Mouse (Mus musculus): ENCODE measurements around the gene Inhbe. TPM values are rescaled to one million over a fixed set of nuclear protein-coding genes. Genes with fewer than 3 reads are reported as not detected.

Gene Inhbe
- polyA plus RNA-seq, 1 experiment: 0.27 TPM

DNA sequence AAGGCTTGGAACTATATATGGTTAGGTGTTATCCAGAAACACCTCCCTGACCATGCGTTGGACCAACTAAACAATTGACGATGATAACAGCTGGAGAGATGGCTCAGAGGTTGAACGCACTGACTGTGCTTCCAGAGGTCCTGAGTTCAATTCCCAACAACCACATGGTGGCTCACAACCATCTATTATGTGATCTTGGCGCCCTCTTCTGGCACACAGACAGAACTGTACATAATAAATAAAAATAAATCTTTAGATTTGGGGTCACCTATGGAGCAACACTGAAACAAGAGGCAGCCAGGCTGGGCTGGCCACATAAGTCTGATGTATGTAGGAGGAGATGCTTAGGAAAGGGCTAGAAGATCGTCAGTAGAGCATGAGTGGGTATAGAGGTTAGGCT is 21.1 kb downstream of the Inhbe start:
- no peak overlapping the region for H3K4me3 ChIP-seq (replicated peaks; ENCODE audit: control insufficient read depth, low read depth, low read length)
- WGBS: 52% methylated on average over 5 of the region's 5 CpGs
- no peak overlapping the region for H3K27ac ChIP-seq (ENCODE audit: control insufficient read depth, insufficient read depth, low read depth, low read length, poor library complexity)
- TF ChIP-seq CTCF (IDR thresholded peaks at IDR 0.05; ENCODE audit: control insufficient read depth, insufficient read depth, low read length): peak; percentile 19; the same call in 1 of the 2 replicates
- TF ChIP-seq POLR2A (IDR thresholded peaks at IDR 0.05; ENCODE audit: borderline replicate concordance, control insufficient read depth, low read depth, low read length): no peak
- H3K4me1 ChIP-seq (ENCODE audit: control insufficient read depth, insufficient read depth, low read length): no peaks in the 10 kb centered on the region

- Histone ChIP-seq H3K4me3 (replicated peaks; ENCODE audit: control insufficient read depth, low read depth, low read length) (no peak overlapping the region), H3K4me1 (ENCODE audit: control insufficient read depth, insufficient read depth, low read length) (no peaks in the 10 kb centered on the region), H3K27ac (ENCODE audit: control insufficient read depth, insufficient read depth, low read depth, low read length, poor library complexity) (no peak overlapping the region)
- no peak for TF ChIP-seq POLR2A (IDR thresholded peaks at IDR 0.05; ENCODE audit: borderline replicate concordance, control insufficient read depth, low read depth, low read length)
- peak; percentile 16; the same call in 1 of the 2 replicates for TF ChIP-seq CTCF (IDR thresholded peaks at IDR 0.05; ENCODE audit: control insufficient read depth, insufficient read depth, low read length)
- WGBS: 46% methylated on average over 31 of the region's 31 CpGs
Measured at GRCm38 (mm10) chr10:127332211-127332874, 21.9 kb downstream of the Inhbe start.

GRCm38 (mm10) chr10:127330212-127330611 is 24.0 kb downstream of the Inhbe start:
- Histone ChIP-seq H3K4me1 (ENCODE audit: control insufficient read depth, insufficient read depth, low read length) (no peaks in the 10 kb centered on the region), H3K27ac (ENCODE audit: control insufficient read depth, insufficient read depth, low read depth, low read length, poor library complexity) (no peak overlapping the region), H3K4me3 (replicated peaks; ENCODE audit: control insufficient read depth, low read depth, low read length) (no peak overlapping the region)
- 83% methylated on average over 7 of the region's 7 CpGs for WGBS
- no peak for TF ChIP-seq POLR2A (IDR thresholded peaks at IDR 0.05; ENCODE audit: borderline replicate concordance, control insufficient read depth, low read depth, low read length)
- no peak for TF ChIP-seq CTCF (IDR thresholded peaks at IDR 0.05; ENCODE audit: control insufficient read depth, insufficient read depth, low read length)

DNA sequence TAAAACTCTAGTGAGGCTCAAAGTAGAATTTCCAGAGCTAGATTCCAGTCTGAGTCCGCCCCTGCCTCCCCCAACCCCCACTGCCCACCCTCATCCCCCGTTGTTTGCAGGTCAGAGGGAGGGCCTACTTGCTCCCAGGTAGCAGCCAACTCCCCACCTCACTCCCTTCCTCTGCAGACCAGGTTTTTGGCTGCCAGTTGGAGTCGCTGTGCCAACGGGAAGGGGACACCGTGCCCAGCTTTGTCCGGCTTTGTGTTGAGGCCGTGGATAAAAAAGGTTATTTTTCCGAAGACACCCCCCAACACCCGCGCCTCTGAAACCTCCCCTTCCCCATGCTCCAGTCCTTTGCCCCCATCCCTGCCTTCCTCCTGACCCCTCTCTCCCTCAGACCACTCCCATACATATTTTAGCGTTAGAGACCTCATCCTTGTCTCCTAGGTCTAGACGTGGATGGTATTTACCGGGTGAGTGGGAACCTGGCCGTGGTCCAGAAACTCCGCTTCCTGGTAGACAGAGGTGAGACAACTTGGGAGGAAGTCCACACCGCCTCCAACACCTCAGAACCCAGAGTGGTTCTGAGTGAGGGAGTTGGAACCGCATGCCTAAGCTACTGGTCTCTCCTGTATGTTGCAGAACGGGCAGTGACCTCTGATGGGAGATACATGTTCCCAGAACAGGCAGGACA is 26.6 kb downstream of the Inhbe start:
- H3K4me3 ChIP-seq (replicated peaks; ENCODE audit: control insufficient read depth, low read depth, low read length): no peak overlapping the region
- H3K27ac ChIP-seq (ENCODE audit: control insufficient read depth, insufficient read depth, low read depth, low read length, poor library complexity): no peak overlapping the region
- TF ChIP-seq POLR2A (IDR thresholded peaks at IDR 0.05; ENCODE audit: borderline replicate concordance, control insufficient read depth, low read depth, low read length) (no peak), CTCF (IDR thresholded peaks at IDR 0.05; ENCODE audit: control insufficient read depth, insufficient read depth, low read length) (no peak)
- WGBS: 88% methylated on average over 18 of the region's 18 CpGs
- H3K4me1 ChIP-seq (ENCODE audit: control insufficient read depth, insufficient read depth, low read length): no peaks in the 10 kb centered on the region; the same call in 1 of the 2 replicates

DNA sequence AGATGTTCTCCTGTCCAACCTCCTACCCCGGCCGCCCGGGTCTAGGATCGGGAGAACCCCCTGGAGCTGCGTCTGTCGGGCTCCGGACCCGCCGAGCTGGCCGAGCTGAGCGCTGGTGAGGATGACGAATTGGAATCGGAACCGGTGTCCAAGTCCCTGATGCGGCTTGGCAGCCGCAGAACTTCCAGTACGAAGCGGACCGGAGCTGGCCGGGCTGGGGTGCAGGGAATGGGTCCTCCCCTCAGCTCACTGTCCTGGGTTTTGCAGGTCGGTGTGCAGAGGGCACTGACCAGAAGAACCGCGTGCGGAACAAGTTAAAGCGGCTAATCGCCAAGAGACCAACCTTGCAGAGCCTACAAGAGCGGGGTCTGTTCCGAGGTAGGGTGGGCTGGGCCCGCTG is 27.4 kb downstream of the Inhbe start:
- Histone ChIP-seq H3K4me3 (replicated peaks; ENCODE audit: control insufficient read depth, low read depth, low read length) (no peak overlapping the region), H3K4me1 (ENCODE audit: control insufficient read depth, insufficient read depth, low read length) (peaks cover 1% of the 10 kb centered on the region; the same call in 1 of the 2 replicates), H3K27ac (ENCODE audit: control insufficient read depth, insufficient read depth, low read depth, low read length, poor library complexity) (peak overlapping the region; percentile 5; the same call in 1 of the 2 replicates)
- WGBS: 86% methylated on average over 29 of the region's 29 CpGs
- no peak for TF ChIP-seq CTCF (IDR thresholded peaks at IDR 0.05; ENCODE audit: control insufficient read depth, insufficient read depth, low read length)
- TF ChIP-seq POLR2A (IDR thresholded peaks at IDR 0.05; ENCODE audit: borderline replicate concordance, control insufficient read depth, low read depth, low read length): no peak

DNA sequence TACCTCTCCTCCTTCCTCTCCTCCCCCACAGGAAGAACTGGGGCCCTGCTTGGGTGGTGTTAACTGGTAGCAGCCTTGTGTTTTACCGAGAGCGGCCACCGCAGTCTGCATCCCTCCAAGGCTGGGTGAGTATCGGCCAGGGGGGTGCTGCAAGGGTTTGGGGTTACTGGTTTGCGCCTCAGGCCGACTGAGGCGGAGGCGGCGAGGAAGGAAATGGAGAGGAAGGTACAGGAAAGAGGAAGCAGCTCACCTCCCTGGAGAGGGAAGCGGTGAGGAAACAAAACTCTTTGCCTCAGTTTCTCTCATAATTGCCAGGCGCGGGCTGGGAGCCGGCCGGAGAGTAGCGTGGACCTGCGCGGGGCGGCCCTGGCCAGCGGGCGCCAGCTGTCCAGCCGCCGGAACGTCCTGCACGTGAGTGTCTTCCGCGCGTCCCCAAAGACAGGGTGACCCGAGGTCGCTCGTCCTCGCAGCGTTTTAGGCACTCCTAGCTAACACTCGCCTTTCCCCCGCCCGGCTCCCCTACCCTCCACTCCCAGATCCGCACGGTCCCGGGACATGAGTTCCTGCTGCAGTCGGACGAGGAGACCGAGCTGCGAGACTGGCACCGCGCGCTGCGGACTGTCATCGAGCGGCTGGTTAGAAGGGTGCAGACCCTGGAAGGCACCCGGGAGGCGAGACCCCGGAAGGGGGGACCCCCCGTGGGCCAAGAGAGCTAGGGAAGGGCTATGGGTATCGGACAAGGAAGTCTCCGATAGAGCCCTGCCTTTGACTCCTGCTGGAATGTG is 28.0 kb downstream of the Inhbe start:
- Histone ChIP-seq H3K27ac (ENCODE audit: control insufficient read depth, insufficient read depth, low read depth, low read length, poor library complexity) (peak overlapping the region; percentile 7), H3K4me3 (replicated peaks; ENCODE audit: control insufficient read depth, low read depth, low read length) (peak overlapping the region; percentile 1), H3K4me1 (ENCODE audit: control insufficient read depth, insufficient read depth, low read length) (peaks cover 4% of the 10 kb centered on the region; the same call in 1 of the 2 replicates)
- no peak for TF ChIP-seq POLR2A (IDR thresholded peaks at IDR 0.05; ENCODE audit: borderline replicate concordance, control insufficient read depth, low read depth, low read length)
- no peak for TF ChIP-seq CTCF (IDR thresholded peaks at IDR 0.05; ENCODE audit: control insufficient read depth, insufficient read depth, low read length)
- 43% methylated on average over 54 of the region's 54 CpGs for WGBS

- Histone ChIP-seq H3K4me3 (replicated peaks; ENCODE audit: control insufficient read depth, low read depth, low read length) (peak overlapping the region; percentile 3), H3K27ac (ENCODE audit: control insufficient read depth, insufficient read depth, low read depth, low read length, poor library complexity) (peak overlapping the region; percentile 7), H3K4me1 (ENCODE audit: control insufficient read depth, insufficient read depth, low read length) (peaks cover 4% of the 10 kb centered on the region; the same call in 1 of the 2 replicates)
- 12% methylated on average over 14 of the region's 14 CpGs for WGBS
- no peak for TF ChIP-seq CTCF (IDR thresholded peaks at IDR 0.05; ENCODE audit: control insufficient read depth, insufficient read depth, low read length)
- no peak for TF ChIP-seq POLR2A (IDR thresholded peaks at IDR 0.05; ENCODE audit: borderline replicate concordance, control insufficient read depth, low read depth, low read length)
Measured at GRCm38 (mm10) chr10:127325454-127326016, 28.7 kb downstream of the Inhbe start.
